ENCODE assay signal across 18 mouse cellular contexts in genomic region chr5:122116243-122116642, GRCm38 (mm10). TPM values are rescaled to one million over a fixed set of nuclear protein-coding genes. Genes with fewer than 3 reads are reported as not detected.
DNase-seq lines count a peak whose midpoint lies in the region; ATAC-seq and TF ChIP-seq lines count a peak whose summit lies in the region.
"Had no signal": no experiment of that assay in that cellular context is flagged by ENCODE, and none has a peak within 500 bp of the region (broad histone marks: within the 10 kb centered on the region; RNA-seq: fewer than 3 reads in every experiment).

No protein-coding gene starts in this region.

- no peak for TF ChIP-seq EP300 in stomach, postnatal 0 days (optimal IDR thresholded peaks at IDR 0.05)

- TF ChIP-seq POLR2A in brain, embryonic 14.5 days (IDR thresholded peaks at IDR 0.05; ENCODE audit: borderline replicate concordance, extremely low read depth, insufficient read depth, insufficient read length, poor library complexity, severe bottlenecking), result no peak

- no peak overlapping the region for H3K4me2 ChIP-seq in midbrain, embryonic 11.5 days
- H3K4me2 ChIP-seq in midbrain, embryonic 16.5 days (ENCODE audit: low read length), result no peak overlapping the region
- H3K4me2 ChIP-seq in stomach, postnatal 0 days (replicated peaks; ENCODE audit: low read depth), result no peak overlapping the region
- H3K4me2 ChIP-seq: neural tube, embryonic 12.5 days had no signal

- H3K4me1 ChIP-seq in midbrain, embryonic 11.5 days (ENCODE audit: control insufficient read depth, insufficient read depth, low read length), result no peaks in the 10 kb centered on the region
- no peaks in the 10 kb centered on the region for H3K4me1 ChIP-seq in midbrain, embryonic 16.5 days (ENCODE audit: control insufficient read depth, insufficient read depth, low read length)
- no peaks in the 10 kb centered on the region for H3K4me1 ChIP-seq in stomach, postnatal 0 days (replicated peaks; ENCODE audit: control insufficient read depth, insufficient read depth)
- H3K4me1 ChIP-seq: neural tube, embryonic 12.5 days had no signal

- H3K36me3 ChIP-seq in midbrain, embryonic 11.5 days (ENCODE audit: control insufficient read depth, insufficient read depth, low read length), result no peaks in the 10 kb centered on the region
- no peaks in the 10 kb centered on the region for H3K36me3 ChIP-seq in midbrain, embryonic 16.5 days (ENCODE audit: control insufficient read depth, insufficient read depth, low read length)
- no peaks in the 10 kb centered on the region for H3K36me3 ChIP-seq in stomach, postnatal 0 days (ENCODE audit: control insufficient read depth, insufficient read depth, low read length)
- H3K36me3 ChIP-seq: neural tube, embryonic 12.5 days had no signal

- no peaks in the 10 kb centered on the region for H3K9me3 ChIP-seq in midbrain, embryonic 11.5 days (ENCODE audit: control insufficient read depth, low read length)
- H3K9me3 ChIP-seq in midbrain, embryonic 16.5 days (replicated peaks; ENCODE audit: control insufficient read depth, low read length, poor library complexity, severe bottlenecking), result no peaks in the 10 kb centered on the region
- no peaks in the 10 kb centered on the region for H3K9me3 ChIP-seq in stomach, postnatal 0 days (ENCODE audit: control insufficient read depth, low read length)
- H3K9me3 ChIP-seq: neural tube, embryonic 12.5 days had no signal

- no peak overlapping the region for H3K4me3 ChIP-seq in gastrocnemius, adult 2 months
- H3K4me3 ChIP-seq in midbrain, embryonic 11.5 days (ENCODE audit: low read depth, low read length), result no peak overlapping the region
- no peak overlapping the region for H3K4me3 ChIP-seq in midbrain, embryonic 16.5 days (ENCODE audit: low read depth, low read length)
- H3K4me3 ChIP-seq in stomach, postnatal 0 days (ENCODE audit: low read depth, low read length), result no peak overlapping the region
- H3K4me3 ChIP-seq: megakaryocyte, embryonic 14.5 days; neural tube, embryonic 12.5 days had no signal

- WGBS in midbrain, embryonic 11.5 days, result 84% methylated on average over 6 of the region's 6 CpGs
- WGBS in midbrain, embryonic 16.5 days, result 88% methylated on average over 6 of the region's 6 CpGs
- WGBS in stomach, postnatal 0 days, result 82% methylated on average over 6 of the region's 6 CpGs

- no peak overlapping the region for H3K9ac ChIP-seq in midbrain, embryonic 11.5 days (ENCODE audit: low read length)
- no peak overlapping the region for H3K9ac ChIP-seq in midbrain, embryonic 16.5 days (ENCODE audit: low read depth, low read length)
- no peak overlapping the region for H3K9ac ChIP-seq in stomach, postnatal 0 days (ENCODE audit: low read length)
- H3K9ac ChIP-seq: neural tube, embryonic 12.5 days had no signal

- no peak overlapping the region for H3K27ac ChIP-seq in gastrocnemius, adult 2 months
- no peak overlapping the region for H3K27ac ChIP-seq in midbrain, embryonic 11.5 days (ENCODE audit: low read depth, low read length)
- no peak overlapping the region for H3K27ac ChIP-seq in midbrain, embryonic 16.5 days (ENCODE audit: low read length)
- H3K27ac ChIP-seq in stomach, postnatal 0 days (replicated peaks), result no peak overlapping the region
- H3K27ac ChIP-seq: neural tube, embryonic 12.5 days had no signal

- no peak for ATAC-seq in midbrain, embryonic 11.5 days (ENCODE audit: low FRiP score)
- no peak for ATAC-seq in midbrain, embryonic 16.5 days
- ATAC-seq in stomach, postnatal 0 days (ENCODE audit: low FRiP score, low TSS enrichment), result no peak
- ATAC-seq: forebrain, embryonic 14.5 days had no signal

- H3K27me3 ChIP-seq in midbrain, embryonic 11.5 days (ENCODE audit: control insufficient read depth, insufficient read depth, low read length), result no peaks in the 10 kb centered on the region
- no peaks in the 10 kb centered on the region for H3K27me3 ChIP-seq in midbrain, embryonic 16.5 days (ENCODE audit: control insufficient read depth, insufficient read depth, low read depth, low read length)
- no peaks in the 10 kb centered on the region for H3K27me3 ChIP-seq in stomach, postnatal 0 days (ENCODE audit: control insufficient read depth, insufficient read depth, low read length)
- H3K27me3 ChIP-seq: neural tube, embryonic 12.5 days had no signal

- DNase-seq in gastrocnemius, adult 2 months, result no peak
- DNase-seq in gastrocnemius, postnatal 10 days, result no peak
- DNase-seq in midbrain, embryonic 11.5 days (ENCODE audit: low spot score, missing footprints), result peak; percentile 83
- DNase-seq in brain, embryonic 14.5 days (ENCODE audit: low read depth), result no peak
- no peak for DNase-seq in stomach, postnatal 0 days (ENCODE audit: low spot score)
- DNase-seq in adrenal gland, adult 18-20 months (ENCODE audit: low spot score in 2 of 2), result no peak
- DNase-seq in MN1 (ENCODE audit: low spot score), result no peak
- DNase-seq: cerebellum, adult 8-10 months; heart, postnatal 36 days; kidney, adult 9 months; right cerebral cortex, postnatal 25 days had no signal

- intact Hi-C loops in gastrocnemius, adult 2 months (cut with DNase I), result no loop called here

- peak; percentile 32; the same call in 1 of the 2 replicates for TF ChIP-seq CTCF in gastrocnemius, adult 2 months (IDR thresholded peaks at IDR 0.05)
- peak; percentile 18; the same call in 1 of the 2 replicates for TF ChIP-seq CTCF in brain, embryonic 14.5 days (IDR thresholded peaks at IDR 0.05; ENCODE audit: borderline replicate concordance, extremely low read depth, insufficient read depth, insufficient read length)
- TF ChIP-seq CTCF in stomach, postnatal 0 days (IDR thresholded peaks at IDR 0.05; ENCODE audit: low read depth), result peak; percentile 52

RNA-seq across cellular contexts. Expression of gene Myl2, which starts 15.5 kb away (rescaled TPM):
- 1,000 to 10,000 TPM in 1 of 2 experiments, 100 to 1,000 TPM in 1; 776 to 2,566 TPM for total RNA-seq in gastrocnemius, adult 2 months (2021)
- total RNA-seq in gastrocnemius, postnatal 10 days (2021), result 100 to 1,000 TPM; 526 to 721 TPM
- 0.29 TPM in 1 of 2 replicates, not detected in the other for polyA plus RNA-seq in midbrain, embryonic 11.5 days (2014; fragmentation: Nextera tagmentation; extraction: Ambion mirVana)
- polyA plus RNA-seq in midbrain, embryonic 16.5 days (2015; fragmentation: Nextera tagmentation; extraction: Ambion mirVana), result 1.6 and 2.4 TPM in 2 replicates
- polyA plus RNA-seq in brain, embryonic 14.5 days (2012; rRNA removed), result 0.26 and 0.32 TPM in 2 replicates
- 0.21 and 0.30 TPM in 2 replicates for polyA plus RNA-seq in stomach, postnatal 0 days (2015; fragmentation: Nextera tagmentation; extraction: Ambion mirVana)
- total RNA-seq in adrenal gland, adult 18-20 months (2021), result not detected
- polyA plus RNA-seq: C2C12 had no signal

RNA-seq across cellular contexts. Expression of gene Ccdc63, which starts 24.4 kb away (rescaled TPM):
- total RNA-seq in gastrocnemius, adult 2 months (2021), result not detected
- not detected for total RNA-seq in gastrocnemius, postnatal 10 days (2021)
- 0.03 TPM in 1 of 2 replicates, not detected in the other for polyA plus RNA-seq in midbrain, embryonic 11.5 days (2014; fragmentation: Nextera tagmentation; extraction: Ambion mirVana)
- polyA plus RNA-seq in midbrain, embryonic 16.5 days (2015; fragmentation: Nextera tagmentation; extraction: Ambion mirVana), result 0.24 and 0.25 TPM in 2 replicates
- 0.07 and 0.24 TPM in 2 replicates for polyA plus RNA-seq in brain, embryonic 14.5 days (2012; rRNA removed)
- polyA plus RNA-seq in stomach, postnatal 0 days (2015; fragmentation: Nextera tagmentation; extraction: Ambion mirVana), result 0.07 TPM in 2 replicates
- total RNA-seq in adrenal gland, adult 18-20 months (2021), result under 1 TPM in 1 of 2 experiments, not detected in 1; 0.13 TPM
- total RNA-seq: heart, postnatal 36 days had no signal
- polyA plus RNA-seq: C2C12; embryonic facial prominence, embryonic 11.5 days; forebrain, embryonic 14.5 days; neural tube, embryonic 12.5 days; stomach, embryonic 16.5 days had no signal

RNA-seq across cellular contexts. Expression of gene Ppp1cc, which starts 41.8 kb away (rescaled TPM):
- 100 to 1,000 TPM; 154 to 155 TPM for total RNA-seq in gastrocnemius, adult 2 months (2021)
- total RNA-seq in gastrocnemius, postnatal 10 days (2021), result 100 to 1,000 TPM; 144 to 156 TPM
- 311 and 338 TPM in 2 replicates for polyA plus RNA-seq in midbrain, embryonic 11.5 days (2014; fragmentation: Nextera tagmentation; extraction: Ambion mirVana)
- 188 and 193 TPM in 2 replicates for polyA plus RNA-seq in midbrain, embryonic 16.5 days (2015; fragmentation: Nextera tagmentation; extraction: Ambion mirVana)
- polyA plus RNA-seq in brain, embryonic 14.5 days (2012; rRNA removed), result 270 and 345 TPM in 2 replicates
- polyA plus RNA-seq in stomach, postnatal 0 days (2015; fragmentation: Nextera tagmentation; extraction: Ambion mirVana), result 104 and 112 TPM in 2 replicates
- 100 to 1,000 TPM; 142 to 147 TPM for total RNA-seq in adrenal gland, adult 18-20 months (2021)
